Mouse (Mus musculus): Measurements from ENCODE around the gene Plcl2.
"Not testable (repeated sequence)": the region's sequence is repeated elsewhere in the genome, so short reads cannot be mapped to it uniquely, and the experiment has no call there.

The Plcl2 gene

DNA sequence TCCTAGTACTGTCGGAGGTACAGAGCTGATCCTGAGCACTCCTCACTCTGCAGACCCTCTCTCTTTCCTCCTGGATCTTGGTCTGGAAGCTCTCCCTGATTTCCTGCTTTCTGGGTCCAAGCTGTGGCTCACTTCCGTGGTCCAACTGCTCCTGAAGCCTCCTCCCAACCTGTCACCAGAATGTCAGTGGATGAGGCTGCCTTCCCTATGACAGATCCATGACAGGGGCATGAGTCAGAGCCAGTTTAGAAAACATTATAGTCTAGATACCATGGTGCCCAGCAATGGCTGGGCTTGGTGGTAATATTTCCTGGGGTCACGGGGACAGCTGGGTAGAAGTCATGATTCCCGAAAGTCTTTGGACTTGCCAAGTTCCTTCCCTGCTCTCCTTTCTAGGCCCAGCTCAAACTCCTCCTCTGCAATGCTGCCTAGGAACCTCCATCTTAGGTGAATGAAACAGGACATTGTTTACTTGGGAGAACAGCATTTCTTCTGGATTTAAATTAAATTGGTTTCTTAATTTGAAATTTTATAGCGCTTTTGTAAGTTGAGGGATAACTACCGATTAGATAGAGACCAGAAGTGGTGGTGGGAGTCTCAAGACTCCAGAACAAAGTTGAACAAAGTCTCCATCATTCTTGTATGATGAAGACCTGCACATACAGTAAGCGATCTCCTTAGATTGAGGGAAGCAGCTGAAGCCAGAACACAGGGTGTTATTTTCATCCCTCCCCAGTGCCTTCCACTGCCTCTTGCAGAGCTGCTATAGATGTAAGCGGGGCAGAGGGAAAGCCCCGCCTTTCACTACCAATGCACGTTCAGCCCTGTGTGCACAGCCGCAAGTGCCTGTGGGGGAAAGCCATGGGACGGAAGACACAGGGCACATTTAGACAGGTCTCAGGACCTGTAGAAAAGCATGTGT, 170.7 kb downstream of the Plcl2 start:
- DNase-seq = no peak

DNA sequence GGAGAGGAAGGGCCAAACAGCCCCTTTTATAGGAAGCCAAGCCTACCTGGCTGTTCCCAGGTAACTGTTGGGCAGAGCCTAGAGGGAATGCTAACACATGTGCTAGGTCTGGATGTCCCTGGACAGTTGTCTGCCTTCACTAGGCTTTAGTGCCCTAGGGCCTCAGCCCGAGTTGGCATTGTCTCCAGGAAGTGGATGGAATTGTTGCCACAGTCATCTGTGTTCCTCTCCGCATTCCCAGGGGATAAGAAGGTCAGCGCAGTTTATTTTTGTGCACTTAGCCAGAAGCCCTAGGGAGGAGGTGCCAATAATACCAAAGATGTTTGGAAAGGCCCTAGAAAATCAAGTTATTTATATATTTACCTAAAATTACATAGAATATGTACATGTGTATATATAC, 173.5 kb downstream of the Plcl2 start:
- peak; percentile 21 for DNase-seq

DNA sequence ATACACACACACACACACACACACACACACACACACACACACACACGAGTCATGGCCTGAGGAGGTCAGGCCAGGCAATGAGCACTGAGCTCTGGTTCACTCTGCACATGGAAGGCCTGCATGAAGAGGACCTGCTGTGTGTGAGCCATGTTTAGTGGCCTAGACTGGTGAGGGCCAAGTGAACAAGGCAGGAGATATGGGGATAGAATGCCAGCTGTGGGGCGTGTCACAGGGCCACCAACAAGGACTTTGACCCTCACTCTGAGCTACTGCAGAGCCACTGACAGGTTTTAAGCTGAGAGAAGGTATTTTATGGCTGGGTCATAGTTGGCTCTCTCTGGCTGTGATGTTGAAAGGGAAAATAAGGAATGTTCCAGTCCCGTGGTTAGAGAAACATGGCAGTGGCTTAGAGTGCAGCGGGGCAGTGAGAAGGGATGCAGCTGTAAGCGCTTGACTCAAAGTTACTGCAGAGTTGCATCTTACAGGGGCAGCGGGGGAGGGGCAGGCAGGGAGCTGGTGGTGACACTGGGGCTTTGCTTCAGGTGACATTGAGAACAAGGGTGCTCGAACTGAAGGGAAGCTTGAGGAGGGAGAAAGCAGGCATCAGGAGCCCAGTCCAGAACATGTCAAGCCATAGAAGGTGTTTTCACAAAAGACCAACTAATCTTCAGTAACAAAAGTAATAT, 175.9 kb downstream of the Plcl2 start:
- DNase-seq = peak; percentile 23

DNA sequence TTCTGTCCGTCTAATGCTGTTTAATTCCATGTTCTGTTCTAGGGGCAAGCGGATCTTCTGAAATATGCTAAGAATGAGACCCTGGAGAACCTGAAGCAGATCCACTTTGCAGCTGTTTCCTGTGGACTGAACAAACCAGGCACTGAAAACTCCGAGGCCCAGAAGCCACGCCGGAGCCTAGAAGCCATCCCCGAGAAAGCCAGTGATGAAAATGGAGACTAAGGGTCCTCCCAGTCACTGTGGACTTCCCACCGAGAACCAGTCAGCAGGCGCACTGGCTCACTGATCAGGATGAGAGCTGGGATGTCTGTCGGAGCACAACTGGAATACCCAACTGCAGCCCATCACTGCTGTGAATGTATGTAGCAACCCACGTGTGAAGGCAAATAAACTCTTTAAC, 178.5 kb downstream of the Plcl2 start:
- no peak for DNase-seq

DNA sequence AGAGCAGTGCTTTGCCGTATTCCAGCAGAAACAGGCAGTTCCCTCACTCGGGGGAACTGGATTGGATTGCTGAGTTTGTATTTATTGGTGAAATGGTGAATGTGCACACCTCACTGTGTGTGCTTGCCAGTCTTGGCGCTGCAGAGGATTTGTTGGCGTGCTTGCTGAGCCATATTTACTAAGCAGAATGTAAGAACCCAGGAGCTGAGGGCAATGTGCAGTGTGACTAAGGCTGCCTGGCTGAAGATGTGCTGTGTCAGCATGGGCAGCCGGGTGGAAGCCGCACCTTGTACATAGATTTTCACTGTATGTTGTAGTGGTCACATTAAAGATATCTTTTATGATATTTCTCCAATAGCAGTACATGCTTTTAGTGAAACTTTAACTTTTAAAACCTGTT, 178.9 kb downstream of the Plcl2 start:
- DNase-seq = no peak

DNA sequence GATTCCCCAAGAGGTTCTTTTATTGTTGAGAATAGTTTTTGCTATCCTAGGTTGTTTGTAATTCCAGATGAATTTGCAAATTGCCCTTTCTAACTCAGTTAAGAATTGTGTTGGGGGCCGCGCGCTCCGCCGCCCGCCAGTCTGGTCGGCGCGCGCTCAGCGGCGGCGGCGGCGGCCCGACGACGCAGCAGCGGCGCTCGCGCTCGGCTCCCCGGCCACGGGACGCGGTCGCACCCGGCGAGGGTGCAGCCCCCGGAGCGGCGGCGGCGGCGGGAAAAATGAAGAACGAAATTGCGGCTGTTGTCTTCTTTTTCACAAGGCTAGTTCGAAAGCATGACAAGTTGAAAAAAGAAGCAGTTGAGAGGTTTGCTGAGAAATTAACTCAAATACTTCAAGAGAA, 189.2 kb downstream of the Plcl2 start:
- not testable (repeated sequence) for DNase-seq

DNA sequence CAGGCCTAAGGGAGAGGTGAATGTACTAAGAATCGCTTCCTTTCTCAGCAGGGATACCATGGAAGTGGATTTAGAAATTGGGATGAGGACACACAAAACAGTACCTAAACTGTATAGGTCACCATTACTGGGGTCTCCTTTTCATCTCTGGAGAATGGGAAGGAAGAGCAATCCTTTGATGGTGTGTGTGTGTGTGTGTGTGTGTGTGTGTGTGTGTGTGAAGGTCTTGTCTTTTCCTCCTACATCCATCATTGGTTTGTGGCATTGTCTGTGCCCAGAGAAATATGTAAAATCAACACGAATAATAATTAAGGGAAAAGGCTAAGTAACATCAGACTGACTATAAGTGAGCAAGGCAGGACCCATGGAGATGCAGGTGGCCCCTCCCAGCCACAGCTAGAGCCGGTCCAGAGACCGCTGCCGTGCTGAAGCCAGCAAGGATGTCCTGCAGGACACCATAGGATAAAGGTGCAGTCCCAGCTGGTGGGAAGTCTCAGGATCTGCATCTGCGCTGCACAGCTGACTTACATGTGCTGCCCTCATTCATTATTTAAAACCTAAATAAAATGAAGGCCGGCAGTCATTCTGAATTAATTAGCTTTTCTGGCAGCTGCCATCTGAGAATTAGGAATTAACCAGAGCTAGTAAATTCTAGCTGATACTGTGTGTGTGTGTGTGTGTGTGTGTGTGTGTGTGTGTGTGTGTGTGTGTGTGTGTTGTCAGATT, 201.5 kb downstream of the Plcl2 start:
- no peak for DNase-seq

DNA sequence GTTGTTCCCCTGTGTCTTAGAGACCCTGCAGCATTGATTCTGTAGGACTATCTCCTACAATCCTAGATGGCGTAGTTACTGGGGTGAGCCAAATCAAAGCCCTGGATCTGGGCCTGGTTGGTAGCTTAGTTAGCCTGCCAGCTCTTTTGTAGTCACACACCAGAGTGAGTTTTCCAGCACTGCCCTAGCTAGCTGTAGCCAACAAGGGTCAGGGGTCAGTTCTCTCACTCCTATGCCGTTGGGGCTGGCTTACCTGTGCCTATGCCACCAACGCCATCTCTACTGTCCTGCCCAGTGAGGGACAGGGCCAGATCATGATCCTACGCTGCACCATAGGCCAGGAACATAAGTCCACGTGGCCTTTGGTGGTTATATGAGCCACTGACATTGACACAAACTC, 208.4 kb downstream of the Plcl2 start:
- DNase-seq = no peak

DNA sequence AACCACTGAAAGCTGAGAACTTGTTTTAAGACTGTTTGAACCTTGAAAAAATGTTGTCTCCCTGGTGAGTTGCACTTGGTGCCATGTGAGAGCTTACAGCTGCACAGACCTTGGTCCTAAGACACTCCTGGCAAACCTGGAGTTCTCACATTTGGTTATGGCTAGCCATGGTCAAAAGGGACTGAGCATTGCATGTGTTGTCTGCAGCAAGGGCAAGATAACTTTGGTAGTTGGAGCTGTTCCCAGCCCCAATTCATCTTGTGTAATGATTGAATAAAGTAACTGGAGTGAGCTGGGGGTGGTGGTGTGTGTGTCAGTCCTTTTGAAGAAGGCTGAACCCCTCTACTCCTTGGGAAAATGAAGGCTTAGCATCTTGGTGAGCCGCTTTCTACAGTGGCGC, 215.2 kb downstream of the Plcl2 start:
- no peak for DNase-seq

DNA sequence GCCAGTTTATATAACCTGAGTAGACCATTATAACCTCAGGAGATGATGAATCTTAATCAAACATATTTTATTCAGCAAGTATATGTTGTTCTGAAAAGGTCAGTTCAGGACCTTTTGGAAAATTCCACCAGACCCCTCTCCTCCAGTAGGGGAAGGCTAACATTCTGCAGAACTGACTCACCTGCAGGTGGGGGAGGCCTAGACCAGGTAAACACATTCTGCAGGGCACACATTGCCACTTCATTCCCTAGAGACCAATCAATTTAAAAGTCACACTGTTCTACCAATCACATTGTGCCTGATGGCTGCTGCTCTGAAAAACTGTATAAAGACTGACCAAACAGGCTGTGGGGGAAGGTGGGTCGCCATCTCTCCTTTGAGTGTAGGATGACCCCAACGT, 217.1 kb downstream of the Plcl2 start:
- no peak for DNase-seq

DNA sequence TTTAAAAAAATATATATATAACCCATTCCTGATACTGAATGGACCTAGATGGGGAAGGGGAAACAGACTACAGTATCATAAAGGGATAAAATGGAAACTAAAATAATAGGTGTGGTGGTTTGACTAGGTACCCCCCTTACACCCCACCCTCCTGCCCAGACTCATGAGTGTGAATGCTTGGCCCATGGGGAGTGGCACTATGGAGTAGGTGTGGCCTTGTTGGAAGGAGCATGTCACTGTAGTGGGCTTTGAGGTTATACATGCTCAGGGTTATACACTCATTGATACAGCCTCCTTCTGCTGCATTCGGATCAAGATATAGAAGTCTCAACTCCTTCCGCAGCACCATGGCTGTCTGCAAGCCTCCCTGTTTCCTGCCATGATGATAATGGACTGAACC, 219.8 kb downstream of the Plcl2 start:
- no peak for DNase-seq

DNA sequence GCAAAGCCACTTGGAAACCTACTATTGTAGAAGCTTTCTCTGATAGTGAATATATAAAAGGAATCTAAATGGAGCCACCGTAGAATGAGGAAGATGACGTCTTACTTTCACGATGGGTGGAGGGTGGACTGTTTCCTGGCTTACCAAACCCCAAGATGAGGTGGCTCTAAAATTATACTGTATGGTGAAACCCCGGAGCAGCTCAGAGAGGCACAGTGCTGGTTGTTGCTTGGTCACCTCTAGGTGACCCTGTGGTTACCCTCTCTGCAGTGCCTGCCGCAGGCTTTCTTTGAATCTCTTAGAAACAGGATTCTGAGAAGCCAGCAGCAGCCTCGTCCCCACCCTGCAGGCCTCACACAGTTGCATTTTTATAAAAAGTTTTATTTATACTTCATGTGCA, 220.4 kb downstream of the Plcl2 start:
- DNase-seq = no peak

DNA sequence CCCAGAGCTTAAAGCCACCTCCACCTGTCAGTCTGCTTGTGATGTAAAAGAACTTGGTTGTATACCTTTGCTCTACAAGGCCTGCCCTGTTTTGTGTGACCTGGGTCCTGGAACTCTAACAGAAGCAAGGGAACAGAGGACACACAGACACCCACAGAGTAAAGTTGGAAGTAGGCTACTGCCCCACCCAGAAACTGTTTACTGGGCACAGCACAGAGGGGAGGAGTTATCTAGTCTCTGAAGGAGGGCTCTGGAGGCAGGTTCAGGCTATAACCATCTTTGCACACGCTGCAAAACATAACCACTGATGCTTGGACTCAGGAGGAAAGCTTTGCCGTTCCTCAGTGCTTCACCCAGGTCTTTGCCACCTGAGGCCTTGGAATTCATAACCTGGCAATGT, 221.7 kb downstream of the Plcl2 start:
- no peak for DNase-seq

DNA sequence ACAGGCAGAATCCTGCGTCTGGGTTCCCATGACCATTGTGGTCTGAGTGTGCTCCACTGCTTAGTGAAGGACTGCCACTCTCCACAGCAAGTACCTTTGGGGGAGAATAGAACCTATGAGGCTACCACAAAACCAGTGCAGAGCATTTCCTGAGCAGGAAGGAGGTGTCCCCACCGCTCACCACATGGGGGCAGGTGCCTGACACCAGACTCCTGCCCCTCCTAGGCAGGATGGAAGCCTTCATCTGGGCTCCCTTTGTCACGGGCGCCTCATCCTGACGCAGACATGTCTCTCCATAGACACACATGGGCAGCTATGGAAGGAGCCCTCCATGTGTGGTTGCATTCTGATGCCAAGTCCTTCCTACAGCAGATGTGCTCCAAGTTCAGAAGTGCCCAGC, 222.7 kb downstream of the Plcl2 start:
- DNase-seq = no peak

DNA sequence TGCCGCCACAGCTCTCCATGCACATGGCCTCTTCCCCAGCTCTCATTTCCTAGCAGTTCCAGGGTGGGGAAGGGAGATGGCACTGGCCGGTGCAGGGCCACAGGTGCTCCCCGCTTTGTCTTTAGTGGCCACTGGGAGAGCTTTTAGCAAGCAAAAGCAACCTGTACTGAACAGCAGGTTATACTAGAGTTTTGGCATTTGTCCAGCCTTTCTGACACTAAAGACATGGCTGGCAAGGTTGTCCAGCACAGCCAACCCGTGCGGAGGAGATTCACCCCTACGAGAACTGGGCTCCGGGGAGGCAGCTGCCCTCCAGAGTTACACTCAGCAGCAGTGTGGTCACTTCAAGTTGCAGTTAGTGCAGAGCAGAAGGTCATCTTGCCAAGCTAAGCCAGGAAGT, 224.2 kb downstream of the Plcl2 start:
- no peak for DNase-seq

DNA sequence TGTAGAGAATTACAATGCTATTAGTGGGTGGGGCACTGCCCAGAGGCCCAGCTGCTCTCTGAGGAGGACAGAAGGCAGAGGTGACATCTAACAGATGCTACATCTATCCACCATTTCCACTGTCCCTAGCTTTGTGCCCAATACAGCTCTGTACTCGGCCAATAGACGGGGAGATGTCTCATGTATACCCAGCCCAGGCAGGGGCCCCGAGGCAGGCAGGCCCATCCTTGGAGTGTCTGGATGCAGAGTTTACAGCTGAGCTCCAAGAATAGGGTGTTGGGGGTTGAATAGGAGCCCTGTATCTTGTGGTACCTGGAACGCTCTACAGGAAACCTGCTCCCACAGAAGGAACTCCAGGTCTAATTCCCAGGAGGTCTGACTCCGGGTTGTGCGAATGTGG, 225.6 kb downstream of the Plcl2 start:
- no peak for DNase-seq

DNA sequence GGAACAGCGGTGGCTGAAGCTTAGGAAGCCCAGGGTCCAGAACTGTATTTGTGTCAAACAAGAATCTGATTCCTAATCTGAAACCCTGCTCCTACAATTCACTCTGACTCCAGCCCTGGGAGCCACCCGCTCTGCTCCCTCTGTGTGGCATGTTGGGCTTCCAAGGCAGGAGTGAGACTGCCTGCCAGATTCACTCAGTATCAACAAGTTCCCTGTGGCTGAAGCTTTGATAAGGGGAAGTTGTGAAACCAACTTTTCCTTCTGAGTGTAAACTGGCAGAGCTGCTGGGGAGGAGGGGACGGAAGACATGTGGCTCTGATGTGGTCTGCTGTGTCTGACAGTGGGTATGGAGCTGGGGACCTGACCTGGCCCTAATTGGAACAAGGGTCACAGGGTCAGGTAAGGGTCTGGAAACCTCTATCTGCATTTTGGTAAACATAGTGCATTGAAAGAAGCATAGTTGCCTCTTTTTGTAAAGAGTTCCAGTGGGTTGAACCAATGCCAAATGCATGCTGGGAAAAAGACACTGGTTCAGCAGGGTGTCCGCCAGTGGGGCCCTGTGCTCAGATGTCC, 226.3 kb downstream of the Plcl2 start:
- peak; percentile 47 for DNase-seq

DNA sequence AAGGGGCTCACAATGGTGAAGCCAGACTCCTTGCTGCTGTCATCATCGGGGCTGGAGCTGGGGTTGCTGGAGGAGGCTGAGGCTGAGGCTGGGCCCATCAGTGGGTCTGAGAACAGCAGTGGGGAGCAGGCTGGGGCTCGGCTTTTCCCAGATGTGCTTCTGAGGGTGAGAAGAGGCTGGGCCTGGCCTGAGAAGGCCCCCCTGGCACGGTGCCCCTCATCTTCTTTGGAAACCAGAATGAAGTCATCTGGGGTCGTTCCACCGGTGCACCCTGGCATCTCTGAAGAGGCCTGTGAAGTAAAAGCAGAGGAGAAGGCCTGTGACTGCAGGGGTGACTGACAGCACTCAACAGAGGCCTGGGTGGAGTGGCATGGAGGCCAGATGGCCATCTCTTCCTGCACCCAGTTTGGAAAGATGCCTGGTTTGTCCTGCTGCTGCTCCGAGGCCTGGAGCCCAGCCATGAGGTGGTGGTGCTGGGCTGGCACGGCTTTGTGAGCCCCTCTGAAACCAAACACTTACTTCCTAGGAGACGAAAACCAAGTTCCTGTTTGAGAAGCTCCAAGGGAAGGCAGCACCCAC, 226.8 kb downstream of the Plcl2 start:
- DNase-seq = peak; percentile 35

DNA sequence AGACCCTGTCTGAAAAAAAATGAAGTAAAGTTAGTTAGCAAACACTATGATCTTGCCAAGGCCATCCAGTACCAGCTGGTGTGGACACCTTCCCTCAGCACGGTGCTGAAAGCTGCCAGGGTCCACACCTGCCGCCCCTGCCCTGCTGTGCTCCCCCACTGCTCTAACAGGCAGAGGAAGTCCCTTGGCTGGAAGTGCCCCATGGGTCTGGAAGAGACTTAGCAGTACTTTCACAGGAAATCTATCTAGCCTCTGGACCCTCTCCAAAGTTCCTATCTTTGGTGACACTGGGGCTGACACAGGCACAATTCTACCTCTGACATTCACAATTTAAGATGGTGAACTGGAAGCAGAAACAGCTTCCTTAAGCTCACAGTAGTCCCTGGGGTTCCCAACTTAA, 227.9 kb downstream of the Plcl2 start:
- no peak for DNase-seq

All from lung, postnatal 10 days (tissue).